Mouse (Mus musculus) lung, adult 2 months (tissue): ENCODE results near the gene 1810062G17Rik.

Experiments used
- CTCF ChIP-seq: fragments of 200-500 bp; IDR thresholded peaks from 2 replicates; pipeline ENCODE4 v1.5.1; 2011; ENCODE audit warnings: mild to moderate bottlenecking, low read length, control low read depth; ENCODE audit not compliant: insufficient read depth
- POLR2A ChIP-seq: fragments of 200-500 bp; IDR thresholded peaks from 2 replicates; pipeline ENCODE4 v1.6.1; 2011; ENCODE audit warnings: low read depth, mild to moderate bottlenecking, control low read depth, low read length, borderline replicate concordance; ENCODE audit errors: extremely low read depth

GRCm38 (mm10) chr3:36482940-36483339, 7.2 kb downstream of the 1810062G17Rik start:
- TF ChIP-seq CTCF (no peak), POLR2A (no peak)
